Mouse (Mus musculus) CD4-positive, CD25-positive, alpha-beta regulatory T cell, adult 9 weeks (primary cell): ENCODE measurements around the gene E030025P04Rik. TPM values are rescaled to one million over a fixed set of nuclear protein-coding genes. Genes with fewer than 3 reads are reported as not detected.

ENCODE experiments used
- polyA plus RNA-seq: library from polyadenylated mRNA; unstranded; fragments of 100-300 nt; shearing (Covaris generic); gene quantifications from one replicate; pipeline ENCODE4 v1.2.1, GENCODE M21; 2017

The E030025P04Rik gene
- polyA plus RNA-seq = not detected

GRCm38 (mm10) chr11:109144236-109144635 lies at the start of gene E030025P04Rik:
TSS of gene E030025P04Rik (minus strand) at chr11:109144369.

Other genes with a start within 250 kb of the E030025P04Rik start
- 7.2 TPM for gene Axin2, start 224.0 kb downstream of the E030025P04Rik start, polyA plus RNA-seq
- 7.9 TPM for gene Rgs9, start 153.8 kb upstream of the E030025P04Rik start, polyA plus RNA-seq
- gene Gna13, start 218.5 kb upstream of the E030025P04Rik start, polyA plus RNA-seq = 52.3 TPM